Mouse (Mus musculus): ENCODE results near the gene Uts2b. TPM values are rescaled to one million over a fixed set of nuclear protein-coding genes. Genes with fewer than 3 reads are reported as not detected.

The Uts2b gene
- total RNA-seq (2021): not detected
- long read RNA-seq, experiment 1: 0 reads
- long read RNA-seq, experiment 2: 0 reads

GRCm38 (mm10) chr16:27370191-27370590 is at the start of gene Uts2b:
TSS of gene Uts2b (minus strand) at chr16:27370239.
- no peak for DNase-seq (ENCODE audit: low spot score in 2 of 2)

- no peak for DNase-seq (ENCODE audit: low spot score in 2 of 2)
These were observed 47.6 kb upstream of the Uts2b start for GRCm38 (mm10) chr16:27417632-27418031.

GRCm38 (mm10) chr16:27416937-27417584 is 47.0 kb upstream of the Uts2b start:
- no peak for DNase-seq (ENCODE audit: low spot score in 2 of 2)

- DNase-seq (ENCODE audit: low spot score in 2 of 2): no peak
These were observed 34.1 kb upstream of the Uts2b start for GRCm38 (mm10) chr16:27404107-27404506.

GRCm38 (mm10) chr16:27401579-27401978 is 31.5 kb upstream of the Uts2b start:
- DNase-seq (ENCODE audit: low spot score in 2 of 2): no peak

GRCm38 (mm10) chr16:27399719-27400253 is 29.7 kb upstream of the Uts2b start:
- no peak for DNase-seq (ENCODE audit: low spot score in 2 of 2)

GRCm38 (mm10) chr16:27399026-27399718 is 29.1 kb upstream of the Uts2b start:
- no peak for DNase-seq (ENCODE audit: low spot score in 2 of 2)

GRCm38 (mm10) chr16:27396951-27397350 is 26.9 kb upstream of the Uts2b start:
- no peak for DNase-seq (ENCODE audit: low spot score in 2 of 2)

- no peak for DNase-seq (ENCODE audit: low spot score in 2 of 2)
These were observed 25.4 kb upstream of the Uts2b start for GRCm38 (mm10) chr16:27395251-27396037.

GRCm38 (mm10) chr16:27391845-27392244 is 21.8 kb upstream of the Uts2b start:
- no peak for DNase-seq (ENCODE audit: low spot score in 2 of 2)

- no peak for DNase-seq (ENCODE audit: low spot score in 2 of 2)
These were observed 20.3 kb upstream of the Uts2b start for GRCm38 (mm10) chr16:27390306-27390705.

- DNase-seq (ENCODE audit: low spot score in 2 of 2): peak in 1 of 2 experiments; percentile 17
These were observed 19.7 kb upstream of the Uts2b start for GRCm38 (mm10) chr16:27389534-27390282.

- DNase-seq (ENCODE audit: low spot score in 2 of 2): peak; percentile 48 to 80
These were observed 18.9 kb upstream of the Uts2b start, which contains the start of gene Ccdc50 for GRCm38 (mm10) chr16:27388761-27389451. TSS of gene Ccdc50 (plus strand) at chr16:27388869.

GRCm38 (mm10) chr16:27387634-27388611 is 17.9 kb upstream of the Uts2b start:
- DNase-seq (ENCODE audit: low spot score in 2 of 2): no peak

- no peak for DNase-seq (ENCODE audit: low spot score in 2 of 2)
These were observed 16.9 kb upstream of the Uts2b start for GRCm38 (mm10) chr16:27386850-27387407.

- DNase-seq (ENCODE audit: low spot score in 2 of 2): no peak
These were observed 15.6 kb upstream of the Uts2b start for GRCm38 (mm10) chr16:27385649-27386048.

GRCm38 (mm10) chr16:27384893-27385603 is 15.0 kb upstream of the Uts2b start:
- DNase-seq (ENCODE audit: low spot score in 2 of 2): no peak

GRCm38 (mm10) chr16:27382217-27382616 is 12.2 kb upstream of the Uts2b start:
- DNase-seq (ENCODE audit: low spot score in 2 of 2): no peak

Measured in gastrocnemius, postnatal 4 days (tissue).